Mouse (Mus musculus) limb, embryonic 11.5 days (tissue): Measurements from ENCODE around the gene Pcdh17. TPM values are rescaled to one million over a fixed set of nuclear protein-coding genes. Genes with fewer than 3 reads are reported as not detected.

Experiments used
- ATAC-seq: fragments of 200-750 bp; cut with Nextera tagmentation; 2 replicates; pipeline ENCODE4 v1.8.0; 2017; ENCODE audit warnings: low read depth; ENCODE audit not compliant: insufficient number of reproducible peaks, low FRiP score, low TSS enrichment
- DNase-seq: peaks from one replicate; pipeline ENCODE4 v3.0.0-alpha.2; 2015; ENCODE audit warnings: low spot score
- H3K27ac ChIP-seq: fragments of 300-500 bp; sonication (generic); replicated peaks from 2 replicates; pipeline ENCODE4 v1.5.1; 2014; ENCODE audit warnings: low read depth, mild to moderate bottlenecking, low read length
- H3K27me3 ChIP-seq: fragments of 300-500 bp; sonication (generic); 2 replicates; pipeline ENCODE4 v1.6.1; 2014; ENCODE audit warnings: mild to moderate bottlenecking, low read length, mixed read lengths; ENCODE audit not compliant: control insufficient read depth, insufficient read depth
- H3K36me3 ChIP-seq: fragments of 300-500 bp; sonication (generic); 2 replicates; pipeline ENCODE4 v1.6.1; 2014; ENCODE audit warnings: mild to moderate bottlenecking, low read length, moderate library complexity, mixed read lengths; ENCODE audit not compliant: control insufficient read depth, insufficient read depth
- H3K4me1 ChIP-seq: fragments of 300-500 bp; sonication (generic); 2 replicates; pipeline ENCODE4 v1.6.1; 2014; ENCODE audit warnings: low read length, mixed read lengths; ENCODE audit not compliant: control insufficient read depth, insufficient read depth
- H3K4me2 ChIP-seq: fragments of 300-500 bp; sonication (generic); 2 replicates; pipeline ENCODE4 v1.6.1; 2014; ENCODE audit warnings: low read depth, mild to moderate bottlenecking, moderate library complexity; ENCODE audit not compliant: severe bottlenecking
- H3K4me3 ChIP-seq: fragments of 300-500 bp; sonication (generic); 2 replicates; pipeline ENCODE4 v1.5.1; 2014; ENCODE audit warnings: low read depth, low read length
- H3K9ac ChIP-seq: fragments of 300-500 bp; sonication (generic); 2 replicates; pipeline ENCODE4 v1.6.1; 2014; ENCODE audit warnings: mild to moderate bottlenecking, low read length
- H3K9me3 ChIP-seq: fragments of 300-500 bp; sonication (generic); 2 replicates; pipeline ENCODE4 v1.6.1; 2016; ENCODE audit warnings: low read length; ENCODE audit not compliant: control insufficient read depth
- WGBS: fragments of 180-500 bp; shearing (Covaris S2); extraction: QIAGEN DNeasy Blood & Tissue Kit; methylation state at CpG from one replicate; pipeline ENCODE4 v1.1.7; 2014; 5-methylcytosine and 5-hydroxymethylcytosine counted together
- polyA plus RNA-seq: library from polyadenylated mRNA; unstranded; fragments of >200 nt; fragmentation: Nextera tagmentation; extraction: Ambion mirVana; gene quantifications from 2 replicates; pipeline ENCODE4 v1.2.1, GENCODE M21; 2014

Gene Pcdh17
- polyA plus RNA-seq, 1 experiment from 2014 or later = 6.4 TPM

DNA sequence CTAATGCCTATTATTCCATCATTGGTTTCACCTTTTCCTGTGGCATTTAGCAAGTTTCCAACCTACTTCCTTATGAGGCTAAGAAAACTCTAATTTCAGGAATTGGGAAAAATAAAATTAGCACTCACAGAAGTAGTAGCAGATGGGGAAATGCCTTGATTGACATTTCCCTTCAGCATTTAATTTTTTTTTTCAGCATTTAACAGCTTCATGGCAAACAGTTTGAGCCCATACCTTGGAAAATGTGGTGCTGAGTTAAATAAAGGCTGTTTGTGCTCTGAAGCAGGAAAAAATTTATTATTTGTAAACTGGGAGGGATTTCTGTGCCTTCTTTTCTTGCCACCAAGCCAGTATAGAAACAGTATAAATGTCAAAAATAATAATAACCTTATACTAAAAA lies 91.9 kb downstream of the Pcdh17 start:
- H3K27me3 ChIP-seq = no peaks in the 10 kb centered on the region
- no peaks in the 10 kb centered on the region for H3K4me1 ChIP-seq
- H3K4me3 ChIP-seq = no peak overlapping the region
- H3K36me3 ChIP-seq = no peaks in the 10 kb centered on the region
- no peaks in the 10 kb centered on the region for H3K9me3 ChIP-seq
- H3K4me2 ChIP-seq = no peak overlapping the region
- no peak overlapping the region for H3K9ac ChIP-seq
- DNase-seq = no peak
- ATAC-seq = no peak
- H3K27ac ChIP-seq = no peak overlapping the region

DNA sequence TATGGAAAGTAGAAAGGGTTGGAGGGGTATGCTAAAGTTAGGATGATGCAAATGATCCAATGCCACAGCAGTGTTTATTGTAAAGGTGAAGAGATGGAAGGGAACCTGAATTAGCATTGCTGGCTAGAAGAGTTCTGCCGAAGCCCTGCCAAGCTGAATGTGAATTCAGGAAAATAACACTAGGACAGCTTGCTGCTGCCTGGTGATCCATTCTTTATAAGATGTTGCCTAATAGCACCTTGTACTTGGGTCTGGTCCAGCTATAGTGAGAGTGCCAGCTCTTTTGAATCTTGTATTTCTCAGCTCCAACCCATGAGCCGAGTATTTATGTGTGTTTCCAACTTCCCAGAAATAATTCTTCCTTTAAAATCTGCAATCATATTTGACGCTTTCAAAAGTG lies 98.5 kb downstream of the Pcdh17 start:
- WGBS = 88% methylated on average over 3 of the region's 3 CpGs

DNA sequence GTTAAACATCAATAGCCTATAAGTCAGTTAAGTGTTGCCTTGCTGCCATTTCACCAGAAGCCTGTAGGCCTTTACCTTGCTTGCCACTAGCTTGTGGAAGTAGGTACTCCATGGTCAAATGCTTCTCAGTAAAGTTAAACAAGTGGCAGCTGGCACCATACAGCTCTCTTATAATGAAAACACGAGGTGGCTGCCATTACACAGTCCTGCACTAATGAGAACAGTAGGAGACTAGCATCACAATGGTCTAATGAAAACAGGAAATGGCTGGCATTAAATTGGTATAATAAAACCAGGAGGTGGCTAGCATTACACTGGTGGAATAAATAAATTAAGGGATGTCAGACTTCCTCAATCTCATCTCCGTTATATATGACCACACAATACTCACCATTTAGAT lies 102.6 kb downstream of the Pcdh17 start:
- Histone ChIP-seq H3K27me3 (no peaks in the 10 kb centered on the region), H3K36me3 (no peaks in the 10 kb centered on the region), H3K9ac (no peak overlapping the region), H3K4me3 (no peak overlapping the region), H3K4me1 (no peaks in the 10 kb centered on the region), H3K9me3 (no peaks in the 10 kb centered on the region), H3K4me2 (no peak overlapping the region), H3K27ac (no peak overlapping the region)
- ATAC-seq (peak; percentile 60; the same call in 1 of the 2 replicates), DNase-seq (no peak)
- WGBS = 26% methylated on average over 2 of the region's 2 CpGs

More for the DNA sequence above, 98.5 kb downstream of the Pcdh17 start:
- H3K36me3 ChIP-seq = no peaks in the 10 kb centered on the region
- H3K4me3 ChIP-seq = no peak overlapping the region
- no peaks in the 10 kb centered on the region for H3K9me3 ChIP-seq
- no peaks in the 10 kb centered on the region for H3K4me1 ChIP-seq
- DNase-seq (no peak), ATAC-seq (no peak)
- H3K9ac ChIP-seq = no peak overlapping the region
- H3K4me2 ChIP-seq = no peak overlapping the region
- no peaks in the 10 kb centered on the region for H3K27me3 ChIP-seq
- no peak overlapping the region for H3K27ac ChIP-seq

DNA sequence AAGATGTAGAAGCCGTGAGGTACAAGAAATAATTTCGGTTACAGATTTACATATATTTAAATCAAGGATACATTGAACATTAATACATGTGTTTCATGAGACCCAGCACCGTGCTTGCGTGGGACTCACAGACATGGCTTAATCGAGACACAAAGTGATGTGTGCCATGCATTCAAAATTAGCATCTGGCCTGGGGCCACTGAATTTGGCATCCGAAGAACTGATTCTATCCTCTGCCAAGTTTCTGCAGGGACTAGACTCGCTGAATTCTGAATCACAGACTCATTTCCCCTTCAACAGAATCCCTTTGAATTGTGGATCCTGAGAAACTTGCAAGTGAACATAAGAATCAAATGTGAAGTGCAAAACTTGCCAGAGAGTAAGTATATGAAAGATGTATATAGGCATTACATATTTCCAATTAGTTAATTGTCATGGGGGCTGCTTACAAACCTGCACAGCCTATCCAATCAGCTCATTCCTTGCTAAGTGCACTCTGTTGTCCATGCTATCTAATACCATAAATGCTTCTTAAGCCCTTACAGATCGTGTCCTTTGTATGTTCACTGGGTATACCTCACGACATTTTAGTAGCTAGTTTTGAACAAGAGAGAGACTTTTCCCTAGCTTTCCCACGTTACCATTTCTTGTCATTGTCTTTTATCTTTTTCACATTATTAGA lies 104.3 kb downstream of the Pcdh17 start:
- Histone ChIP-seq H3K27me3 (no peaks in the 10 kb centered on the region), H3K27ac (no peak overlapping the region), H3K4me2 (no peak overlapping the region), H3K9me3 (no peaks in the 10 kb centered on the region), H3K36me3 (no peaks in the 10 kb centered on the region), H3K4me1 (no peaks in the 10 kb centered on the region), H3K9ac (no peak overlapping the region), H3K4me3 (no peak overlapping the region)
- DNase-seq = no peak
- WGBS = 90% methylated on average over 10 of the region's 10 CpGs
- no peak for ATAC-seq

DNA sequence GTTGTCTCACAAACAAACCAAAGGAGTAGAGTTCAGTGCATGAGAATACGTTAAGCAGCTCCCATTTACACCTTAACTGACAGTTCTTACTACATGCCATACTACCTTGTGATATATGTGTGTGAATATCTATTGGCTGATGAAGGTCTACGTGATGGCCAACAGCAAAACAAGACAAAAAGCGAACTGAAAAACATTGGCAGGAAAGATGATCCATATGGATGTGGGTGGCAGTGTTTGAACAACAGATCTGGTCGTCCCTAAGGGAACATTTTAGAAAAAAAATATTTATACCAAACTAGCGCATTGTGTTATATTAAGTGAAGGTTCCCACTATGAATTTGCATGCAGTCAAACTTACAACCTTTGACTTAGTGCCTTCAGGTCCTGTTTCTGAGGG lies 108.2 kb downstream of the Pcdh17 start:
- Histone ChIP-seq H3K9ac (no peak overlapping the region), H3K27me3 (no peaks in the 10 kb centered on the region), H3K4me1 (no peaks in the 10 kb centered on the region), H3K4me2 (no peak overlapping the region), H3K9me3 (no peaks in the 10 kb centered on the region), H3K27ac (no peak overlapping the region), H3K36me3 (no peaks in the 10 kb centered on the region), H3K4me3 (no peak overlapping the region)
- no peak for ATAC-seq
- WGBS = 89% methylated on average over 5 of the region's 5 CpGs
- no peak for DNase-seq

DNA sequence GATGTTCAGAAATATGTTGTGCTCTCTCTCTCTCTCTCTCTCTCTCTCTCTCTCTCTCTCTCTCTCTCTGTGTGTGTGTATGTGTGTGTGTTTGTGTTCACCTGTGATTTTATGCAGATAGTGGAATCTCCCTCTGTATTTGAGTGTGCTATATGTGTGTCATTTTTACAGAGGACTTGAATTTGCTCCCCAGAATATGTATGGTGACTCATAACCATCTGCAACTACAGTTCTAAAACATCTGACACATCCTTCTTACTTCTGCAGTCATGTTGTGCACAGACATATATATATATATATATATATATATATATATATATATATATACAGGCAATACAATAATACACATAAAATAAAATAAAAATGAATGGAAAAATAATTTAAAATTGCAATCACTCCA lies 127.7 kb downstream of the Pcdh17 start:
- DNase-seq = no peak

More for the DNA sequence above, 127.7 kb downstream of the Pcdh17 start:
- no peak for ATAC-seq
- Histone ChIP-seq H3K9me3 (no peaks in the 10 kb centered on the region), H3K4me1 (no peaks in the 10 kb centered on the region), H3K4me3 (no peak overlapping the region), H3K9ac (no peak overlapping the region), H3K27ac (no peak overlapping the region), H3K36me3 (no peaks in the 10 kb centered on the region), H3K4me2 (no peak overlapping the region), H3K27me3 (no peaks in the 10 kb centered on the region)
